Mouse (Mus musculus): ENCODE results near the gene Setd1a. TPM values are rescaled to one million over a fixed set of nuclear protein-coding genes. Genes with fewer than 3 reads are reported as not detected.

Gene Setd1a
- total and polyA plus RNA-seq, 3 experiments: 8.6 to 18.5 (median 16.3) TPM

- no peaks in the 10 kb centered on the region for H3K4me1 ChIP-seq (ENCODE audit: control insufficient read depth, insufficient read depth, low read length)
- no peaks in the 10 kb centered on the region for H3K79me2 ChIP-seq (replicated peaks; ENCODE audit: control insufficient read depth, insufficient read depth, low read length)
- no peaks in the 10 kb centered on the region for H3K36me3 ChIP-seq (ENCODE audit: control insufficient read depth, insufficient read depth, low read length)
- WGBS: 83% methylated on average over 3 of the region's 3 CpGs
- H3K9ac ChIP-seq (ENCODE audit: low read depth, low read length): no peak overlapping the region
- DNase-seq: no peak
- intact Hi-C loops (cut with DNase I): no loop called here
- H3K27ac ChIP-seq: no peak overlapping the region
- TF ChIP-seq EP300 (IDR thresholded peaks at IDR 0.05; ENCODE audit: insufficient read depth, low read depth, low read length) (no peak), POLR2A (IDR thresholded peaks at IDR 0.05; ENCODE audit: insufficient read depth, low read depth, low read length) (no peak), CTCF (IDR thresholded peaks at IDR 0.05) (no peak)
- H3K4me3 ChIP-seq: no peak overlapping the region
- H3K27me3 ChIP-seq (ENCODE audit: control insufficient read depth, insufficient read depth, low read length): no peaks in the 10 kb centered on the region
Measured at GRCm38 (mm10) chr7:127822494-127822893, 46.0 kb downstream of the Setd1a start.

DNA sequence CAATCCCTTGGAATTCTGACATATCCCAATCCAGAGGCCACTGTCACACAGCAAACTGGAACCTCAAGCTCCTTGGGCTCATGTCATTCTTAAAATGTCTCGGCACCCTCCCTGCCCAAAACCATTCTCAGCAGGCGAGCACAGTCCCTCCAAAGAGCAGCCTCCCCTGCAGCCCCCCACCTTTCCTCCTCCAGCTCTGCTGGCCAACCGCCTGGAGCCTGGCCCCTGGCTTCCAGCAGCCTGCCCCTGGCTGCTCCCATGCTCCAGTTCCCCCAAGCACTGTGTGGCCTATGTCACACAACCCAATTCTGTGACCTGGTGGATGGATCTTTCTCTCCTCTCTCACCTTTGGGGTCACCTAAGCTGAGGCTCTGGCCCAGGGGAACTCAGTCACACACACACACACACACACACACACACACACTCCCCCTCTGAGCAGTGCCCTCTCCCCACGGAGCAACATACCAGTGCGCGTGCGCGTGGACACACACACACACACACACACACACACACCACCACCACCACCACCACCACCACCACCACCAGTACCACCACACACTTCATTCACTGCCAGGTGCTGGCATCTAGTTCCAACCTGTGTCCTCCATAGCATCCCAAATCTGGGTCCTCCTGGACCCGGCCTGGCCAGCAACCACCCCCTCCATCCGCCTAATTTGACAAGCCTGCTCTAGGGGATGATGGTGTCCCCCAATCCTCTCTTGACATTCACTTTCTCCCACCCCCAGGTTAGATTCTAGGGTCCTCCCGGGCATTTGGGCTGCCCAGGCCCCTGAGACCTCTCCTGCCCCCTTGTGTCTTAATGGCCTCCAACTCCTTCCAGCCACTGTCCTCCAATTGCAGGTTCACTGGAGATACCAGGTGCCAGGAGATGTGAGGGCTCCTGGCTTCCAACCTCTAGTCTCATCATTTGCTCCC, 47.0 kb downstream of the Setd1a start:
- no peak overlapping the region for H3K9ac ChIP-seq (ENCODE audit: low read depth, low read length)
- H3K79me2 ChIP-seq (replicated peaks; ENCODE audit: control insufficient read depth, insufficient read depth, low read length): no peaks in the 10 kb centered on the region
- intact Hi-C loops (cut with DNase I): no loop called here
- H3K27me3 ChIP-seq (ENCODE audit: control insufficient read depth, insufficient read depth, low read length): no peaks in the 10 kb centered on the region
- H3K4me3 ChIP-seq: peak overlapping the region; percentile 28; the same call in 1 of the 2 replicates
- TF ChIP-seq CTCF (IDR thresholded peaks at IDR 0.05) (0 out of 2 replicates have a peak, but pooled peaks have one; percentile 19), POLR2A (IDR thresholded peaks at IDR 0.05; ENCODE audit: insufficient read depth, low read depth, low read length) (no peak)
- no peaks in the 10 kb centered on the region for H3K4me1 ChIP-seq (ENCODE audit: control insufficient read depth, insufficient read depth, low read length)
- no peaks in the 10 kb centered on the region for H3K36me3 ChIP-seq (ENCODE audit: control insufficient read depth, insufficient read depth, low read length)
- no peak for DNase-seq
- no peak overlapping the region for H3K27ac ChIP-seq
- WGBS: 84% methylated on average over 11 of the region's 11 CpGs

GRCm38 (mm10) chr7:127824176-127824871, 47.9 kb downstream of the Setd1a start, which contains the start of the genes Stx4a and Stx1b:
Gene Stx4a, plus strand, starts transcription at chr7:127824294.
Gene Stx1b, minus strand, starts transcription at chr7:127824549.
- DNase-seq: no peak
- Histone ChIP-seq H3K36me3 (ENCODE audit: control insufficient read depth, insufficient read depth, low read length) (no peaks in the 10 kb centered on the region), H3K27me3 (ENCODE audit: control insufficient read depth, insufficient read depth, low read length) (no peaks in the 10 kb centered on the region), H3K4me3 (peak within 1 kb of the TSS; percentile 28; the same call in 1 of the 2 replicates), H3K27ac (no peak within 1 kb of the TSS), H3K9ac (ENCODE audit: low read depth, low read length) (peak within 1 kb of the TSS; percentile 63; the same call in 1 of the 2 replicates), H3K4me1 (ENCODE audit: control insufficient read depth, insufficient read depth, low read length) (no peaks in the 10 kb centered on the region), H3K79me2 (replicated peaks; ENCODE audit: control insufficient read depth, insufficient read depth, low read length) (no peaks in the 10 kb centered on the region)
- WGBS: 15% methylated on average over 34 of the region's 38 CpGs
- TF ChIP-seq POLR2A (IDR thresholded peaks at IDR 0.05; ENCODE audit: insufficient read depth, low read depth, low read length) (no peak), CTCF (IDR thresholded peaks at IDR 0.05) (no peak), EP300 (IDR thresholded peaks at IDR 0.05; ENCODE audit: insufficient read depth, low read depth, low read length) (no peak)
- intact Hi-C loops (cut with DNase I): no loop called here

DNA sequence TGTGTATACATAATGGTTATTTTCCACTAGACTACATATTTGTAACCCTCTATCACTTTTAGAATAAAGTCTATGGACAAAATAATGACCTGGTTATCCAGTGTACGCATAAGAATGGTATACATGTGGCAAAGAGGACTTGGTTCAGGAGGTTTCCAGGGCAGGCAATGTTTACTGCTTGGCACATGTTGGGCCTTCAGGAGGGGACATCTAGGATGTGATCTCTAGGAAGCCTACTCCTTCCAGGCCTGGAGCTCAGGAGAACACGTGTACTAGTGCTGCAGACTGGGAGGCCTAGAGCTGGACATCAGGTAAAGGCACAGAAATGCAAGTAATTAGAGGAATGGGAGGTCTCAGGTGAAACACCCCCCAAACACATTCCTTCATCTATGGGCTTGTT, 59.1 kb downstream of the Setd1a start:
- Histone ChIP-seq H3K27me3 (ENCODE audit: control insufficient read depth, insufficient read depth, low read length) (no peaks in the 10 kb centered on the region), H3K36me3 (ENCODE audit: control insufficient read depth, insufficient read depth, low read length) (no peaks in the 10 kb centered on the region), H3K4me1 (ENCODE audit: control insufficient read depth, insufficient read depth, low read length) (no peaks in the 10 kb centered on the region), H3K27ac (no peak overlapping the region), H3K4me3 (no peak overlapping the region), H3K9ac (ENCODE audit: low read depth, low read length) (no peak overlapping the region), H3K79me2 (replicated peaks; ENCODE audit: control insufficient read depth, insufficient read depth, low read length) (no peaks in the 10 kb centered on the region)
- intact Hi-C loops (cut with DNase I): no loop called here
- DNase-seq: no peak
- 81% methylated on average over 2 of the region's 2 CpGs for WGBS
- no peak for TF ChIP-seq CTCF (IDR thresholded peaks at IDR 0.05)
- TF ChIP-seq POLR2A (IDR thresholded peaks at IDR 0.05; ENCODE audit: insufficient read depth, low read depth, low read length): no peak
- TF ChIP-seq EP300 (IDR thresholded peaks at IDR 0.05; ENCODE audit: insufficient read depth, low read depth, low read length): no peak

GRCm38 (mm10) chr7:127837473-127837872, 61.0 kb downstream of the Setd1a start:
- intact Hi-C loops (cut with DNase I): no loop called here
- WGBS: 91% methylated on average over 5 of the region's 5 CpGs
- H3K9ac ChIP-seq (ENCODE audit: low read depth, low read length): no peak overlapping the region
- no peaks in the 10 kb centered on the region for H3K36me3 ChIP-seq (ENCODE audit: control insufficient read depth, insufficient read depth, low read length)
- no peak overlapping the region for H3K27ac ChIP-seq
- peaks cover 2% of the 10 kb centered on the region; the same call in 1 of the 2 replicates for H3K4me1 ChIP-seq (ENCODE audit: control insufficient read depth, insufficient read depth, low read length)
- H3K4me3 ChIP-seq: no peak overlapping the region
- H3K27me3 ChIP-seq (ENCODE audit: control insufficient read depth, insufficient read depth, low read length): no peaks in the 10 kb centered on the region
- TF ChIP-seq EP300 (IDR thresholded peaks at IDR 0.05; ENCODE audit: insufficient read depth, low read depth, low read length) (no peak), POLR2A (IDR thresholded peaks at IDR 0.05; ENCODE audit: insufficient read depth, low read depth, low read length) (no peak), CTCF (IDR thresholded peaks at IDR 0.05) (no peak)
- DNase-seq: no peak
- H3K79me2 ChIP-seq (replicated peaks; ENCODE audit: control insufficient read depth, insufficient read depth, low read length): no peaks in the 10 kb centered on the region
